Mouse (Mus musculus): ENCODE measurements at regions not wholly inside any gene's neighbourhood (a gene's known extent, or its start where the extent isn't known, plus 50 kb on each side); places are given as distances from the start of the nearest gene placed in this dataset.
A peak's percentile ranks its signal among the peaks of the same experiment; 100 is the strongest.

DNA sequence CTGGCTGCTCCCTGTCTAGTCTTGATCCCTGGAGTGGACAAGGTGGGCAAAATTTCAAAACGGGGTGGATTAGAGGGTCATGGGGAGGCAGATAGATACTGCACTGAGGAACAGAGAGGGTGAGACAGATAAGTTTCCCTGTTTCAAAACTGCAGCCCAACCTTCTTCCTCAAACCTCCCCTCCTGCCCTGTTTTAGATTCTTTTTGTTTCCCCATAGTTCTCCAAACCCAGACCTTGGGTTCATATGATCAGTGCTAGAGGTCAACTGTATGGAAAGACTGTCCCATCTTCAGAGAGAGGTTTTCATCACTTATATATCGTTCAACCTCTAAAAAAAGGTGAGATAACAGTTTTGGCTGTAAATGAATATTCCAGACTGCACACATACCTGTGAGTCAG is 152.1 kb upstream of the Spdye4c start:
- no peak for DNase-seq

- no peak for DNase-seq
Observed at GRCm38 (mm10) chr2:128444599-128445011, 146.4 kb upstream of the Spdye4c start.

- no peak for DNase-seq
Observed at GRCm38 (mm10) chr2:128445443-128445842, 145.6 kb upstream of the Spdye4c start.

DNA sequence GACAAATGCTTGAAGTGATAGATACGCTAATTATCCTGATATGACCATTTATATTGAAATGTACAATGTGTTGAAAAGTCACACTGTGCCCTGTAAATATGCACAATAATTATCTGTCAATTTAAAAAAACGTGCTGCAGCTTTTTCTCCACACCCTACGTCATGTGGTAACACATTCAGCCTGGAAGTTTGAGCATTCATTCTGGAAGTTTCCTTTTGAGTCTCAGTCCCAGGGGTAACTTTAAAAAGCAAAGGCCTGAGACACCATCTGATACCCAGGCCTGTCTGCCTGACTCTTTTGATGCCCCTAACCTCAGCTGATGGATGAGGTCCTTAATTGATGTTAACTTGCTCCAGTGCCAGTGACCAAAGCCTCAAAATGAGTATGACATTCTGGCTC is 141.7 kb upstream of the Spdye4c start:
- no peak for DNase-seq

- DNase-seq: peak; percentile 12 to 32
Observed at GRCm38 (mm10) chr2:128450045-128450444, 141.0 kb upstream of the Spdye4c start.

- DNase-seq: no peak
Observed at GRCm38 (mm10) chr2:128451554-128452239, 139.3 kb upstream of the Spdye4c start.

GRCm38 (mm10) chr2:128452582-128452981 is 138.4 kb upstream of the Spdye4c start:
- no peak for DNase-seq

- DNase-seq: no peak
Observed at GRCm38 (mm10) chr2:128454509-128454908, 136.5 kb upstream of the Spdye4c start.

DNA sequence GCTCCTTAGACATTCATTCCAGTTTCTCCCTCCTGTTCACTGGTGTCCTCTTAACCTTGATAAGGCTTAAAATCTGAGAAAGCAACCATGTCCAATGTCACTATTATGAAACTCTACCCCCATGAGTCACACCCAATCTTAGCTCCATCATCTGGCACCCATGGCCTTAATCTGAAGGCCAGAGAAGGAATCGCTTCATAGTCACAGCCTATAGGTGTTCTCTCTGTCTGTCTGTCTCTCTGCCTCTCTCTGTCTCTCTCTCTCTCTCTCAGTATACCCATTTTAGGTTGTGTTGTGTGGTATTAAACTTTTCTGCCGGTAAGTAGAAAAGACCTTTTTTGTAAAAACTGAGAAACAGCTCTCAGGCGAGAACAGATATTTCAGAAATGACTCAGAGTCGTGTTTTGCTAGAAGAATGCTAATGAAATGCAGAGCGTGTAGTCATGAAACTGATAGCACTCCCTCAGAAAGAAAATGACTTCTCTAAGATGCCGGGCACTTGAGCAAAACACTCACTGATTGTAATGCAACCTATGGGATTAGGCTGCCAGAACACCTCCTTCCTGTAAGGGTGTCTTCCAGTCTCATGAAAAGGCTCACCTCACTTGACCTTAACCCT is 133.3 kb upstream of the Spdye4c start:
- no peak for DNase-seq

DNA sequence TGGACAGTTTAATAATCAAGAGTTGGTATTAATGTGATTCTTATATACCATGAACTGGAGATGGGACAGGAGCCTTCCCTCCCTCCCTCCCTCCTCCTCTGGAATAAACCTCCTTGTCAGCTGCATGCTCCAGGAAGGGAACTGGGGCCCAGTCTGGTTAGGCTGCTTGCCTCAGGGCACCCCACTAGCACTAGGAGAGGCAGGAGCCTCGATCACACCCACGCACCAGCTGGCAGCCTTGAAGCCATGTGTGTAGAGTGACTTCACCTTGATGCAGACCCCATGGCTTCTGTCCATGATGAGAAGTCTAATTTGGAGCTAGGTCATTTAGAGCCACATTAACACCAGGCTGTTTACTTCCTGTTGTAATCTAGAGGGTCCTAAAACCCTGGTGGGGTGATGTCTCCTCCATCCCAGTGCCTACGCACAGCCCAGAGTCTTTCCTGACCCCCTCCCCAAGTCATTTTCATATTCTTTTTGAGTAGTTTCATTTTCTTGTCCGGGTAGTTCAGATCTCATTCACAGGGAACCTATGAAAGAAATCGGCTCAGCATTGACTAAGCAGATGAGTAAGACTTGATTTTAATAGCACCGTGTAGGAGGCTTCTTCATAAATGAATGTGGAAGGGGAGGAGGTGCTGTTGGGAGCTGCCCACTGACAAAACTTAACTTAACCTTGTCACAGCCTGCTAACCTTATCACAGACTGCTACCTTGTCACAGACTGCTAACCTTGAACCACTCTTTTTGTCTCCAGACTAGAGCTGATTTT is 125.6 kb upstream of the Spdye4c start:
- peak; percentile 16 to 50 for DNase-seq

GRCm38 (mm10) chr2:128467490-128468245 is 123.3 kb upstream of the Spdye4c start:
- no peak for DNase-seq

DNA sequence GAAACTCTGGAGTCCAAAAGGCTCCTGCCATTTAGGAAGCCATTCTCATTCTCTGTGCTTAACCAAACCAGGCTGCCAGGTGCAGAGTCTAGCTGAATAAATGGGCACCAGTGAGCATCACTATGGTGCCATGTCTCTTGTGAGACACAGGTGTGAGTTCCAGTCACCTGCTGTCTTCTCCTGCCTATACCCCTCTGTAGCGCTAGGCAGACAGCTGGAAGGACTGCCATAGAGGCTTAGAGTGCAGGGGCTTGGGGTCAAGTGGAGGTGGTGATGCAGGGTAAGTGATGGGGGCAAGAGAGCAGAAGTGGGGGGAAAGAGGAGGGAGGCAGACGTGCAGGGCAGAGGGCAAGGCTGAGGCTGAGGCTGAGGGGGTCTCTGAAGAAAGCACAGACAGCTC is 122.7 kb upstream of the Spdye4c start:
- DNase-seq: no peak

DNA sequence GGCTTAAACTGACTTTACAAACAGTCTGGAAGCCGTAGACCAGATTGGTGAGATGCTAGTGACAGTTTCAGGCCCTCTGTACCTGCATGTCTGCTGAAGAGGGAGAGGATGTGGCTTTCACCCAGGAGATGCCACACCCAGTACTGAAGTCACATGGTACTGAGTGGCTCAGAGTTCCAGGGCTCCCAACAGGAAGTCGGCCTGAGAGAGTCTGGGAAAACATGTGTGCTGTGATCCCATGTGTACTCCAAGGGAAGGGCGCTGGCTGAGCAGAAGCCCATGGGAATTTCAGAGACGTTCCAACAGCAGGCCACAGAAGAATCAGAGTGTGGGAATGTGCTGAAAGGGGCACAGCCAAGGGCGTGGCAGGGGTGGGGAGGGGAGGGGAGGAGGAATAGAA is 120.7 kb upstream of the Spdye4c start:
- DNase-seq: no peak

- no peak for DNase-seq
Observed at GRCm38 (mm10) chr2:128473241-128473954, 117.6 kb upstream of the Spdye4c start.

DNA sequence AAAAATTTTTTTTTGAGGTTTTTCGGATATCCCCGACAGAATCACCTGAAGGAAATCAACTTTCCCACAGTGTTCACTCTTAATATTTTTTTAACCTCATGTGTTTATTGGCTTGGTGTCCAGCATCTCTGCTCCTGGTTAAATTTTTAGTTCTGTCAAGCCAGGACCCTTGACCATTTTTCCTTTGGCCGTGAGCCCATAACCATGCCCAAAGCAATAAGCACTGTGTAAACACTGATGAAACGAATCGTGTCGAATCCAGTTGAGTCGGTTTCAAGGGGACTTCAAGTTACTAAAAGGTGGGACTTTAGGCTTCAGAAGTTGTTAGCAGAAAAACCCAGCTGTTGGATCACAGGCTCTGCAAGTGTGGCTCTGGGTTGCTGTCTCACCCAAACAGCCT is 117.0 kb upstream of the Spdye4c start:
- DNase-seq: no peak

DNA sequence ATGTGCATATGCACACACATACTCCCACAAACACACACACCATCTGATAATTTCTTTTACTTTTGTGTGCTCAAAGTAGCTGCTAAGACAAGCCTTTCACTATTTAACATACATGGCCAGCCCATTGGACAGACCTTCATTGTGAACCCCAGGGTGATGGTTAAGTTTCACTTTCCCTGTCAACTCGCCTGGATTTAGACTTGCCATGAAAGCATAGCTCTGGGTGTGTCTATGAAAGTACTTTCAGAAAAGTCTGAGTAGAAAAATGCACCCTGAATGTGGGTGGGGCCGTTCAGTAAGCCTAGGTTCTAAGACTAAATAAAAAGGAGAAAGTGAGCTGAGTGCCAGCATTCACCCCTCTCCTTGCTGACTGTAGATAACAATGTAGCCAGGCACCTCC is 113.8 kb upstream of the Spdye4c start:
- DNase-seq: no peak

DNA sequence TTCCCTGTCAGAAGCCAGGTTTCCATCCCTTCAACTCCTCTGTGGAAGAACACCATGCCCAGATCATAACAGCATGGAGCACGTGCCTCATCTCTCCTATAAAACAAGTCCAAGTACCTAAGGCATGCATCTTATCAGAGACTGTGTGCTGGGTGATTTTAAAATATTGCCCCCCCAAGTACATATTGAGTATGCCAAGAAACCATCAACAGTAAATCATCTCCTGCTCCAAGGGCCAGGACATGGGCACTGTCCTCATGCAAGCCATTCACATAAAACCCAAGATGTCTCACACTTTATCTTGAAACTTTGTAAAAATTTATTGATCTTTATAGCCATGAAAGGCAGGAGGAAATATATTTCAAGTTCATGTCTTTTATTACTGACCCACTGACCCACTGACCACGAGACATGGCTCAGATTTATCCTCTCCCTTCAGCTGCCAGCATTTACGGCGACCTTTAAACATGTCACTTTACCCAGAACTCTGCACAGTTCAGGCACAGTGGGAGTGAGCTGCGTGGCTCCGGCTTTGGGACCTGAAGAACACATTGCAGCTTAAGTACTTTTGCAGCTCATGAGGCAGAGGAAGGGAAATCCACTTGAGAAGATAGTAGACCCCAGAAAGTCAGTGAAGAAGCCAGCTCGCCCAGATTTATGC is 99.7 kb upstream of the Spdye4c start:
- no peak for DNase-seq

GRCm38 (mm10) chr2:128493871-128494270 is 97.1 kb upstream of the Spdye4c start:
- no peak for DNase-seq

DNA sequence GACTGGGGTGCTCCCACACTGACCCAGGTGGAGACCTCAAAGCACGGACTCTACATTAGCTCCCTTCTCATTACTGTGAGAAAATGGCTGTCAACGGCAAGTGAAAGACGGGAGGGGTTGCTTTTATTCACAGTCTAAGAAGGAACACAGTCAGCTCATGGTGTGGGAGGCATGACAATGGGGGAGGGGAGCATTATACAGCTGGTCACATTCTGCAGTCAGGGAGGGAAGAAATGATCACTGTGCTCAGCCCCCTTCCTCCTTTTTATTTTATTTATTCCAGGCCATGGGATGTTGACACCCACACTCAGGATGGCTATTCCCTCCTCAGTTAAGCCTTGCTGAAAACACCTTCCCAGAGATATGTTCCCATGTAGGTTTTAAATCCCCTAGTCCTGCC is 93.1 kb upstream of the Spdye4c start:
- DNase-seq: no peak

DNA sequence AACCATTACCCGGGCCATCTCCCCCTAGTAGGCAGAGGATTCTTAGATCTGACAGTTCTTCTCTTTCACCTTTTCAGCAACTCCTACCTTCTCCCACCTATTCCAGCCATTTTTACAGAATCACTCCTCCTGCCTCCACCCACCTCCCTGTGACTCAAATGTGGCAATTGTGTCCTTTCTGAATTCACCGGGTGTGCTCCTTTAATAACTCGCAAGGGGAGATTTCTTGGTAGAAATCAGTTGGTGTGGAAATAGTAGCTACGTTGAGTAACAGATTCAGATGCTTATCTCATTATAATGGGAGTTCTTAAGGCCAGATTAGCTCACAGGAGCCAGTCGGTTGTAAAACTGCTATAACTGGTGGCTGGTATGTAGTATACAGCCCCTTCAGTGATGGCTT is 92.4 kb upstream of the Spdye4c start:
- DNase-seq: no peak

GRCm38 (mm10) chr2:128499575-128500184 is 91.3 kb upstream of the Spdye4c start:
- DNase-seq: no peak

DNA sequence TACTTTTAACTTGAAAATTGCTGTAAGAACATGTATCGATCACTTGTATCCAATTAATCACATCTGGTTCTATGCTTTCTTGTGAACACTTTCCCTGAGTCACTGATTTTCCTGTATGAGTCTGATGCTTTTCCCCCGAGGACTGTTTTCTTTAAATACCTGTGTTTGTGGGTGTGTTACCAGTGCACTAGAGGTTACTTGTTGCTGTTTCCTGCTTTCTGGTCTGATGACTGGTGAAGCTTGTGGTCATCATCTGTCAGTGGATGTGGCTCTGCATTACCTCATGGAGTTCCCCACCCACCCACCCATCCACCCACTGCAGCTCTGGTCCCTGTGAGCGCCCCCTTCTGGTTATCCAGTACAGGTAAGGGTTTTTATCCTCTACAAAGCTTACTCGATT is 88.3 kb upstream of the Spdye4c start:
- no peak for DNase-seq
